Mouse (Mus musculus): ENCODE measurements around the gene Frmpd3. TPM values are rescaled to one million over a fixed set of nuclear protein-coding genes. Genes with fewer than 3 reads are reported as not detected.

The Frmpd3 gene
- polyA plus RNA-seq, 1 experiment from 2014 or later: 0.04 TPM

- H3K36me3 ChIP-seq (ENCODE audit: insufficient read depth): no peaks in the 10 kb centered on the region
- H3K9me3 ChIP-seq (ENCODE audit: low read depth, low read length): no peaks in the 10 kb centered on the region
- ATAC-seq (ENCODE audit: insufficient read depth) (no peak), DNase-seq (no peak)
- WGBS: 71% methylated on average over 8 of the region's 8 CpGs
- no peak overlapping the region for H3K27ac ChIP-seq (ENCODE audit: low read depth)
- H3K27me3 ChIP-seq (ENCODE audit: insufficient read depth, low read length): no peaks in the 10 kb centered on the region
- no peaks in the 10 kb centered on the region for H3K4me1 ChIP-seq (ENCODE audit: insufficient read depth)
- TF ChIP-seq CTCF (IDR thresholded peaks at IDR 0.05; ENCODE audit: low read depth): peak; percentile 25; the same call in 1 of the 2 replicates
- no peak overlapping the region for H3K9ac ChIP-seq
- H3K4me3 ChIP-seq (ENCODE audit: low read depth, low read length): no peak overlapping the region
- no peak overlapping the region for H3K4me2 ChIP-seq
These were observed 86.2 kb downstream of the Frmpd3 start for GRCm38 (mm10) chrX:140428252-140428651.

GRCm38 (mm10) chrX:140429985-140430384, 87.9 kb downstream of the Frmpd3 start:
- no peak overlapping the region for H3K27ac ChIP-seq (ENCODE audit: low read depth)
- TF ChIP-seq CTCF (IDR thresholded peaks at IDR 0.05; ENCODE audit: low read depth): no peak
- WGBS: 59% methylated on average over 5 of the region's 5 CpGs

GRCm38 (mm10) chrX:140430506-140430905, 88.4 kb downstream of the Frmpd3 start:
- no peak overlapping the region for H3K4me3 ChIP-seq (ENCODE audit: low read depth, low read length)
- TF ChIP-seq CTCF (IDR thresholded peaks at IDR 0.05; ENCODE audit: low read depth): no peak
- no peak overlapping the region for H3K4me2 ChIP-seq
- no peaks in the 10 kb centered on the region for H3K27me3 ChIP-seq (ENCODE audit: insufficient read depth, low read length)
- H3K4me1 ChIP-seq (ENCODE audit: insufficient read depth): no peaks in the 10 kb centered on the region
- ATAC-seq (ENCODE audit: insufficient read depth): no peak
- H3K27ac ChIP-seq (ENCODE audit: low read depth): no peak overlapping the region
- DNase-seq: no peak
- H3K9ac ChIP-seq: no peak overlapping the region
- 83% methylated on average over 12 of the region's 12 CpGs for WGBS
- no peaks in the 10 kb centered on the region for H3K9me3 ChIP-seq (ENCODE audit: low read depth, low read length)
- H3K36me3 ChIP-seq (ENCODE audit: insufficient read depth): no peaks in the 10 kb centered on the region

More at GRCm38 (mm10) chrX:140429985-140430384, 87.9 kb downstream of the Frmpd3 start:
- Histone ChIP-seq H3K9me3 (ENCODE audit: low read depth, low read length) (no peaks in the 10 kb centered on the region), H3K27me3 (ENCODE audit: insufficient read depth, low read length) (no peaks in the 10 kb centered on the region), H3K4me3 (ENCODE audit: low read depth, low read length) (no peak overlapping the region), H3K9ac (no peak overlapping the region), H3K4me1 (ENCODE audit: insufficient read depth) (no peaks in the 10 kb centered on the region), H3K36me3 (ENCODE audit: insufficient read depth) (no peaks in the 10 kb centered on the region), H3K4me2 (no peak overlapping the region)
- DNase-seq: no peak
- no peak for ATAC-seq (ENCODE audit: insufficient read depth)

GRCm38 (mm10) chrX:140431981-140432380, 89.9 kb downstream of the Frmpd3 start:
- TF ChIP-seq CTCF (IDR thresholded peaks at IDR 0.05; ENCODE audit: low read depth): no peak
- H3K27me3 ChIP-seq (ENCODE audit: insufficient read depth, low read length): no peaks in the 10 kb centered on the region
- H3K4me1 ChIP-seq (ENCODE audit: insufficient read depth): no peaks in the 10 kb centered on the region
- DNase-seq (no peak), ATAC-seq (ENCODE audit: insufficient read depth) (no peak)
- no peak overlapping the region for H3K4me2 ChIP-seq
- 78% methylated on average over 15 of the region's 15 CpGs for WGBS
- H3K9me3 ChIP-seq (ENCODE audit: low read depth, low read length): no peaks in the 10 kb centered on the region
- no peaks in the 10 kb centered on the region for H3K36me3 ChIP-seq (ENCODE audit: insufficient read depth)
- no peak overlapping the region for H3K9ac ChIP-seq
- no peak overlapping the region for H3K27ac ChIP-seq (ENCODE audit: low read depth)
- no peak overlapping the region for H3K4me3 ChIP-seq (ENCODE audit: low read depth, low read length)

GRCm38 (mm10) chrX:140432786-140433185, 90.7 kb downstream of the Frmpd3 start:
- no peaks in the 10 kb centered on the region for H3K9me3 ChIP-seq (ENCODE audit: low read depth, low read length)
- no peaks in the 10 kb centered on the region for H3K4me1 ChIP-seq (ENCODE audit: insufficient read depth)
- TF ChIP-seq CTCF (IDR thresholded peaks at IDR 0.05; ENCODE audit: low read depth): no peak
- WGBS: 85% methylated on average over 11 of the region's 11 CpGs
- H3K27ac ChIP-seq (ENCODE audit: low read depth): no peak overlapping the region
- no peaks in the 10 kb centered on the region for H3K36me3 ChIP-seq (ENCODE audit: insufficient read depth)
- ATAC-seq (ENCODE audit: insufficient read depth): no peak
- no peak overlapping the region for H3K4me2 ChIP-seq
- H3K9ac ChIP-seq: no peak overlapping the region
- H3K27me3 ChIP-seq (ENCODE audit: insufficient read depth, low read length): no peaks in the 10 kb centered on the region
- no peak for DNase-seq
- H3K4me3 ChIP-seq (ENCODE audit: low read depth, low read length): no peak overlapping the region

GRCm38 (mm10) chrX:140437906-140438305, 95.8 kb downstream of the Frmpd3 start:
- no peak overlapping the region for H3K4me2 ChIP-seq
- no peak for DNase-seq
- no peaks in the 10 kb centered on the region for H3K36me3 ChIP-seq (ENCODE audit: insufficient read depth)
- H3K27ac ChIP-seq (ENCODE audit: low read depth): no peak overlapping the region
- no peak for ATAC-seq (ENCODE audit: insufficient read depth)
- no peaks in the 10 kb centered on the region for H3K4me1 ChIP-seq (ENCODE audit: insufficient read depth)
- H3K27me3 ChIP-seq (ENCODE audit: insufficient read depth, low read length): no peaks in the 10 kb centered on the region
- TF ChIP-seq CTCF (IDR thresholded peaks at IDR 0.05; ENCODE audit: low read depth): no peak
- H3K9ac ChIP-seq: no peak overlapping the region
- no peaks in the 10 kb centered on the region for H3K9me3 ChIP-seq (ENCODE audit: low read depth, low read length)
- no peak overlapping the region for H3K4me3 ChIP-seq (ENCODE audit: low read depth, low read length)

- H3K36me3 ChIP-seq (ENCODE audit: insufficient read depth): no peaks in the 10 kb centered on the region
- no peaks in the 10 kb centered on the region for H3K4me1 ChIP-seq (ENCODE audit: insufficient read depth)
- no peak overlapping the region for H3K4me2 ChIP-seq
- H3K4me3 ChIP-seq (ENCODE audit: low read depth, low read length): no peak overlapping the region
- no peak overlapping the region for H3K27ac ChIP-seq (ENCODE audit: low read depth)
- H3K9me3 ChIP-seq (ENCODE audit: low read depth, low read length): no peaks in the 10 kb centered on the region
- 76% methylated on average over 13 of the region's 13 CpGs for WGBS
- H3K9ac ChIP-seq: no peak overlapping the region
- ATAC-seq (ENCODE audit: insufficient read depth): no peak
- no peak for TF ChIP-seq CTCF (IDR thresholded peaks at IDR 0.05; ENCODE audit: low read depth)
- no peaks in the 10 kb centered on the region for H3K27me3 ChIP-seq (ENCODE audit: insufficient read depth, low read length)
- no peak for DNase-seq
These were observed 103.5 kb downstream of the Frmpd3 start for GRCm38 (mm10) chrX:140445551-140445950.

GRCm38 (mm10) chrX:140450071-140450470, 108.0 kb downstream of the Frmpd3 start:
- Histone ChIP-seq H3K36me3 (ENCODE audit: insufficient read depth) (no peaks in the 10 kb centered on the region), H3K9ac (no peak overlapping the region), H3K9me3 (ENCODE audit: low read depth, low read length) (no peaks in the 10 kb centered on the region), H3K4me2 (no peak overlapping the region), H3K27ac (ENCODE audit: low read depth) (no peak overlapping the region), H3K4me3 (ENCODE audit: low read depth, low read length) (no peak overlapping the region), H3K27me3 (ENCODE audit: insufficient read depth, low read length) (no peaks in the 10 kb centered on the region), H3K4me1 (ENCODE audit: insufficient read depth) (no peaks in the 10 kb centered on the region)
- 64% methylated on average over 3 of the region's 3 CpGs for whole genome bisulfite sequencing
- no peak for TF ChIP-seq CTCF (IDR thresholded peaks at IDR 0.05; ENCODE audit: low read depth)
- DNase-seq (peak; percentile 8), ATAC-seq (ENCODE audit: insufficient read depth) (no peak)
